Mouse (Mus musculus) layer of hippocampus, postnatal 25 days (tissue): ENCODE measurements at regions not wholly inside any gene's neighbourhood (a gene's known extent, or its start where the extent isn't known, plus 50 kb on each side); places are given as distances from the start of the nearest gene placed in this dataset.

ENCODE experiments used
- DNase-seq, 2 experiments: peaks; one replicate each; pipeline ENCODE4 v3.0.0; 2022; ENCODE audit warnings: mixed read lengths in 2 of 2, low spot score in 1 of 2; ENCODE audit errors: extremely low spot score in 1 of 2

DNA sequence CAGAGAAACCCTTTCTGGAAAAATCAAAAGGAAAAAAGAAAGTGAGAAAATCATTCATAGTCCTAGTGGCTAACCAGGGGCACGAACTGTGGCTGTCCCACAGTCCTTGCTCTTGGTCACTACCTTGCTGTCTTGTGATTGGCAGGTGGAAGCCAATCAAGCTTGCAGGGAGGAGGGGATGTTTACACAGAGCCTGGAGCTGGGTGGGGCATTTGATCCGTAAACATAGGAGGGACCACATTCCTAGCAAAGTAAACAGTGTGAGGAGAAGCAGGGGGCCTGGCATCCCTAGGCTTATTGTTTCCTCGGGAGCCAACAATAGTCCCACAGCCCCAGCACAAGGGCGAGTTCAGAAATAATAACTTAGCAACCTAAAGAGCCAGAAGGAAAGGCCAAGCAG lies 466.5 kb upstream of the Gm10131 start:
- no peak for DNase-seq

DNA sequence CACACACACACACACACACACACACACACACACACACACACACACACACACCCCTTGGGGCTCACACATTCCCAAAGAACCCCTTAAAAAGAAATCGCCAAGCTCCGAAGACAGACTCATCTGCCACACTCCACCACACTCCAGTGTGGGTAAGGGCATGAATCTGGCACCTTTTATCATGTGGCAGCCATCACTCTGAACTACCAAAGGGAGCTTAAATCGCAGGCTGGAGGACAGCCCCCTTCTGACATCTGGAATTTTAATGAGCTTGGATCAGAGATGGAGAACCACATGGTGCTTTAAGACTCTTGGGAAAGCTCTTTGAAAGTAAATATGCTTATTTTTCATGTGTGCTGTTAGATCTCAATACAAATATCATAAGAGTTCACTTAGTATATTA lies 462.5 kb upstream of the Gm10131 start:
- DNase-seq: no peak

DNA sequence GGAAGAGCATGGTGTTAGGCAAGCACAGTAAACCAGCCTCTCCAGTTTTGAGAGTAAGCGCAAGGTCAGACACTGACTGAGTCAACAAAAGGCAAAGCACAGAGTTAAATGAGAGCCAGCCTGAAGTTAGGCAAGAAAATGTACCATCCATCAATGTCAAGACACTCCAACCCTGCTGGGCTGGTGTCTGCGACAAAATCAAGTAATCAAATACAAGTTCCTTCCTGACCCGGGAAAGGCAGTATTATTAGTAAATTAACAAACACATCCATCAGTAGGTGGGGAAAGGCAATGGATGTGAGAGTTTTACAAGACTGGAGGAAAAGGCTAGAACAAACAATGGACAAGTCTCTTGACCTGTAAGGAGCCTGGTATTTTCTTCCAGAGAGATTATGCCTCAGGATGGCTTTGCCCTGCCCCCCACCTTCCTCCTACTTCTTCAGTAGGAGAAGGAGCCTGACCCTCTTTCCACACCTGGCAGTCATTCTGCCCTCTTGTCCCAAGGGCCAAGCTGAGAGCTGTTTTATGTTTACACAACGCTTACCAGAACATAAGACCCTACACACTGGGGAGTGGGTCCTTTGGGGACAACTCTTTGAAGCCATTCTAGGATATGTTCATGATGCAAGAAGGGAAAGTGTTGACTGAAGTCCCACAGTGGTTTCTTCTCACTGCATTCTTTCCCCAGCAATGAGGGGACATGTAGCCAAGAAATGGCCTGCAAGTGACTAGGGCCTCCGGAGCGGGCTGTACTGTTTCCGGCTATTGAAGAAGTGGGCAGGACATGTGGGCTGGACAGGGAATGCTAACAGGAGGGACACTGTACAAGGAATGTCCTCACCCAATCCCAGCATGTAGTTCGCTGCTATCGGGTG lies 461.7 kb upstream of the Gm10131 start:
- DNase-seq: no peak

DNA sequence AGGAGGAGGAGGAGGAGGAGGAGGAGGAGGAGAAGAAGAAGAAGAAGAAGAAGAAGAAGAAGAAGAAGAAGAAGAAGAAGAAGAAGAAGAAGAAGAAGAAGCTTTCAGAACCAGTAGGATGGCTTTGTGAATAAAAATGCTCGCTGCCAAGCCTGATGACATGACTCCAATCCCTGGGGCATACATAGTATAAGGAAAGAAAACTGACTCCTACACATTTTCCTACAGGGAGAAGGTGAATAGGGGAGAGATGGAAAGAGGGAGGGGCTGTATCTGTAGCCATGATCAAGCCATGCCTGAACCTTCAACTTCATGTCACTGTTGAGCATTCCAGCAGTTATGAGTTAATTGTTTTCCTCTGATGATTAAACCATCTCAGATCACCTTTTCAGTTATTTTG lies 460.2 kb upstream of the Gm10131 start:
- no peak for DNase-seq

DNA sequence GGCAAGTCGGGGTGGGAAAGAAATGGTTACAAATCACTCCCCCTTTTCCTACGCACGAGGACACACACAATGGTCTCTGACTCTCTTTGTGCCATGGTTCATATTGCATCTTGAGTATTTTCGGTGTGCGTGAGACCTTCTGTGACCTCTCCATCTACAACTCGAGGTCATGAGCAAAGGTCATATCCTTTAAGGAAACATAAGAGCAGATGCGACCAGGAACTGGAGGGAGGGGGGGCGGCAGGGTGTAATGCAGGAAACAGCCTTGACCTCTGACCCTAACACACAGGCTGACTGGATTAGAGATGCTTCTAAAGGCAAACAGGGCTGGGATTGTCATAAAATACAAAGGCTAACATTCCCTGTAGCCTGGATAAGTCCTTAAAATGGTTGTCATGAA lies 450.7 kb upstream of the Gm10131 start:
- no peak for DNase-seq

DNA sequence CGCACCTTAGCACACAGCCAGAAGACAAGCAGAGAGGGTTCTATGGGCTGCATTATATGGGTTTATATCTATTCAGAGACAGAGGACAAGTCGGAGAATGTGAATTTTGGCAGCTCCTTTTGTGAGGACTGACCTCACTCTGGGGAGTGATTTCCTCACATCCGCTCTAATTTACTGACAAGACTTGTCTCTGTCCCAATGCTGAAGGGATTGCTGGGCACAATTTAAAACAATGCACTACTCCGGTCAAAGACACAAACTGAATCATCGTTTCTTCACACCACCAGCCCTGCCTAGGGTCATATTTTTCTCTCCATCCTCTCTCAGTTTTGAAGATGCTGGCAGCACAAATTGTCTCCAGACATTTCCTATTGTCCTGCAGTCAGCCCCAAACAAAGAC lies 438.2 kb upstream of the Gm10131 start:
- no peak for DNase-seq

DNA sequence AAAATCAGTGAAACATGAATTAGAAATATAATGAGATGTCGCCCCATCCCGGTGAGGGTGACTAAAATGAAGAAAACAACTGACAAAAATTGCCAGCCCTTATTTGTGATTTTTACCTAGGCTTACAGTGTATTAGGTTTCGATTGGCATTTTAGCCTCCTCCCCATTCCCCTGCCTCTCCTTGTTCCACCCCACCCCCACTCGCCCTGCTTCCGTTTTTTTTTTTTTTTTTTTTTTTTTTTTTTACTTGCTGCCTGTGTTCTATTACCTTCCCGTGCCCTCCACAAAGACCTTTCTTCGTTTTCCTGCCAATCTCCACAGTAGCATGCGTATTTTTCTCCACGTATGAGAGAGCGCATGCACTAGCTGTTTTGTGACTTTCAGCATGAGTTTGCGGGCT lies 435.3 kb upstream of the Gm10131 start:
- DNase-seq: no peak

DNA sequence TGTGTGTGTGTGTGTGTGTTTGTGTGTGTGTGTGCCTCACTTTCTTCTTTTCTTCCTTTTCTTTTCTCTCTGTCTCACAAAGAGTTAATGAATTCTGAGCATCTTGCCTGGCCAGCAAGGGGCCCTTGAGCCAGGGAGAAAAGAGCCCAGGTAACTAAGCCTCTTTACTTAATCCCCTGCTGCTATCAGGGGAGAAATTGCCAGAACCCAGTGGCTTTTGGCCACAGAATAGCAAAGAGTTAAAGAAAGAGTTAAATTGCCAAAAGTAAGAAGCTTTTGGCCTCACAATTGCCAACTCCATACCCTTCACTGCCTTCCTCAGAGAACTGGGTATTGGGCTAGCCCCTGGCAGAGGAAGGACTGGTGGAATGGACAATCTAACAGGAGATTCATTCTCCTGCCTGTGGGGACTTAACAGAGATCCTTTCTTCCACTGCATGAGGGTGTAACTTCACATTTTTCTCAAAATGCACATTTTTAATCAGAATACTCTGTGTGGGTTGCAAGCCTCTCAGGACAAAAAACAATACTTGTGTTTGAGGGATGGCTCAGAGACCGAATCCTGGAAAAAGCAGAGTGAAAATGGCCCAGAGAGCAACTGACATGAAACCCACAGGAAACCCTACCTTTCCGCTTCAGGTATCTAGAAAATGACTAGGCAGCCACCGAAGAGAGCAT lies 431.0 kb upstream of the Gm10131 start:
- no peak for DNase-seq

DNA sequence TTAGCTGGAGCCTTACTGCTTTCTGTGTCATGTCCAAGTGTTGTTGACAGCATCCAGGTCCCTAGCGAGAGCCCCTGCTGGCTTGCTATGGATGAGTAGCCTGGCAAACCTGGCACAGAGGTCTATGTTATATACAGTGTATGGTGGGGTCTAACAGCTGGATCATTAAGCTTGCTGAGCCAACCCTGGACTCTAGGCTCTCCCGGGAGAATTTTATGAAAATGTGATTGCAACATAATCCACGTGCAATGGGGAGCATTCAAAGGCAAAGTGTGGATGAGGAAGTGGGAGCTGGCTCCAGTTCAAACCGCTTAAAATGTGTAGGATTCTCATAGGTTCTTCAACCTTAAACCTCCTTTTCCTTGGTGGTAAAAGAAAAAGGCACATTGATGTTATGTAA lies 427.7 kb upstream of the Gm10131 start:
- no peak for DNase-seq

DNA sequence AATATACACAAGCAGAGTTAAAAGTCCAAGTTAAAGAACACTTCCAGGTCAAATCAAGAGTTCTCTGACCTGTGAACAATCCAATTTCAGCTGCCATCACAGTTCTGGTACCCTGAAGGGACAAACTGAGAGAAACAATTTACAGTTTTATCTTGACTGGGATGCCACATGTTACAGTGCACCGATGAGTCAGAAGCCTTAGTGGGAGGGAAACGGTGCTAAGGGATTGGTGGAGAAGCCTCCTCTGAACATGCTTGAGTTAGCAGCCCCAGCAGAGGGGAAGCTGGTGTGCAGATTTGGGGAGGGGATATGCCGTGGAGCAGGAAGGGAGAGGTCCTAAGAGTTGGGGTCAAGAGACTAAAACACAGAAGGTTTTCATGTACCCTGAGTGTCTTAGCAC lies 423.9 kb upstream of the Gm10131 start:
- DNase-seq: no peak

DNA sequence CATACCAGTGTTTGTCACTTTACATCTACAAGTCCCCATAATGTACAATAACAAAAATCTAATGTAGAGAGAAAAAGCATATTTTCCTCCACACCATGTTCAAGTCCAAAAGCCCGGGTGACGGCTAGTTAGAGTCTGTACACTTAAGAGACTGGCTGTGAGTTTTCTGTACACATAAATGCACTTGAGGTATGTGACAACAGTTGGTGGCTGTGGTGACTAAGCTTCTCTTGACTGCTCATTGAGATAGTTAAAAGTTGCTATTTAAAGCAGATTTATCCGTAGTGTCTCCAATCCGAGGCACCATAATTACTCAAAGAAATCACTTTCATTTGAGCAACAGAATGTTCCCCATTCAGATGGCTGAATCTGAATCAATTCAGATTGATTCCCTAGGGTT lies 421.9 kb upstream of the Gm10131 start:
- DNase-seq: no peak

DNA sequence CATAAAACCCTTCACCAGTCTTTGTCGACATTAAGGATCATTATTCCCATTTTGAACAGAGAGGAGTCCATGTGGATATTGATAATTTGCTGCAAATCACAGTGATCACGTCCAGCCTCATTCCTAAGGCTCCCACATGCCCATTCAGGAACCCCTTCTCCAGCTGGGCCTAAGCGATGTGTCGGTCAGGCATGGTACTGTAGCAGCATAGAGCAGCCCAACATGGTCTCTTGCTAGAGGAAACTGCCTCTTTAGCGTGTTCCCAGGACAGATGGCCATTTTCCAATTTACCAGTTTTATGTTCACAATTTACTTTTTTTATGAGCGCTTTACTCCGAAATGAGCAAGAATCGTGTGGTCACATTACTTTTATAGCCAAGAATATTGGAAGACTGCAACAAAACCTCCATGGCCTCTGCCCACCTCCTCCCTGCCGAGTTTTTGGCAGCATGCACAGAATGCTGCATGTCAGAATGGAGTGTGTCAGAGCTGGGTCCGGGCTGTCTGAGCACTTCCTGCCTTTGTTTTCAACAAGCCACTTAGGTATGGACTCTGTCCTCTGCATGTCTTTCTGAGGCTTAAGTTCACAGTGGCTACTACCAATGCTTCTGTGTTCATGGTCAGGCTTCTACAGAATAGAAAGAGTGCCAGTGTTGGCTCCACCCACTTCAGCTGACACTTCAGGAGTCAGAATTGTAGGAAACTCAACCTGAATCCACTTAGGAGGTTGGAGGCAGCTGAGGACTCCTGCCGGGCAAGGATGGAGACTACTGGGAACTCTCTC lies 419.6 kb upstream of the Gm10131 start:
- DNase-seq: no peak

DNA sequence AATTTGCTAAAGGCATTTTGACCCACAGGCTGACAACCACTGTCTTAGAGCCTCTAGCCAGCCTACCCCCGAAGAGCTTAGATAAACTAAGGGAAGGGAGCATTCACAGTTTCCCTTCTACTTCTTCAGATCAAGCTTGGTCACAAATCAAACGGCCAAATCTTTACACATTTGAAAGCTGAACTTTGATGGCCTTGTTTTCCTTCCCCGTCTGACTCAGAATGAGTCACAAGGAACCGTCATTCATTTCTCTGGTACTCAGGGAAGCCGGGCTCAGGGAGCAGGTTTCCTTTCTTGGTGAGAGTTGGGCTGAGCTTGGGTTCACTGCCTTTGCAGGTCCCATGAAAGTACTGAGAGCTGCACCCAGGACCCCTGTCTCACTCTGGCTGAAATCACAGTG lies 418.5 kb upstream of the Gm10131 start:
- no peak for DNase-seq

DNA sequence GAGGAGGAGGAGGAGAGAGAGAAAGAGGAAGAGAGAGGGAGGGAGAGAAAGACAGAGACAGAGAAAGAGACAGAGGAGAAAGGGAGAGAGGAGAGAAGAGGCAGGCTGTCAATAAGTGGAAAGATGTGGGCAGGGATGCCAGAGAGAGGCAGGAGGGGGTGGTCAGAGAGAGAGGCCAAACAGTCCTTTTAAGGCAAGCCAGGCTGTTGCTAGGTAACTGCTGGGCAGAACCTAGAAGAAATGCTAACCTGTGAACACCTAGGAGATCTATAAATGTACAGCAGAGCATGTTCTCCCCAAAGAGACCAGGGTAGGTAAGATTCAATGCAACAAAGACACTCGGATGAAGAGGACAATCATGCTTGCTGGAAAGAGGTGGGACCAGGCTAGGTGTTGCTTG lies 417.9 kb upstream of the Gm10131 start:
- DNase-seq: no peak

DNA sequence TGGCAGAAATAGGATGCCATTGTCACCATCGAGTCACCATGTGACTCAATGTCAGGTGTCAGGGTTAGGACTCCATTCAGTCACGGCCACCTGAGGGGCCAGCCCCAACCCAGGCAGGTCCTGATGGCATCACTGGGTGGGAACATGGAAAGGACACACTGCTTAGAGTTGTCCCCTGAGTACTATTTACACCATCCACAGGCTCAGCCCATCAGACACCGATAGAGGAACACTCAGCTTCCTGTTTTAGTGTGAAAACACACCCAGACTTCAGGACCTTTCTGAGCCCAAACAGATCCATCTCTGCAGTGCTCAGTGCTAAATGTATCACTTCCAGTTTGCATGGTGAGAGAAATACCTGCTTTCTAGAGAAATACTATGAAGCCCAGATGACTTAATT lies 416.7 kb upstream of the Gm10131 start:
- no peak for DNase-seq

DNA sequence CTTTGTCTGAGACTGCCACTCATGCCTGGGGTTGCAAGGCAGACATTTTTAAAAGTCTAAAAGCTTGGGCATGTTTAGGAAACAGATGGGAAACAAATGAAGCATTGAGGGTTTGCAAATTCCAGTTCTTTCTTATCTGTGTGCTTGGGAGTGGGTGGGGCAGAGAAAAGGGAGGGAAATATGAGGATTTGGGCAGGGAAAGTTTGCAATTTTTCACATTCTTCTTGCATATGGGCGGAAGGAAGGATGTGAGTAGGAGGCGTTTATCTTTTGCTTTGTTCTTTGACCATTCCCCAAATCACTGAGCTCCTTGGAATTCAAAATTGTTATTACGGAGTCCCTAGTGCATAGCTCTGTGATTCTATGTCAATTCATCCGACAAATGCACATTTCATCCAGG lies 413.7 kb upstream of the Gm10131 start:
- DNase-seq: no peak

DNA sequence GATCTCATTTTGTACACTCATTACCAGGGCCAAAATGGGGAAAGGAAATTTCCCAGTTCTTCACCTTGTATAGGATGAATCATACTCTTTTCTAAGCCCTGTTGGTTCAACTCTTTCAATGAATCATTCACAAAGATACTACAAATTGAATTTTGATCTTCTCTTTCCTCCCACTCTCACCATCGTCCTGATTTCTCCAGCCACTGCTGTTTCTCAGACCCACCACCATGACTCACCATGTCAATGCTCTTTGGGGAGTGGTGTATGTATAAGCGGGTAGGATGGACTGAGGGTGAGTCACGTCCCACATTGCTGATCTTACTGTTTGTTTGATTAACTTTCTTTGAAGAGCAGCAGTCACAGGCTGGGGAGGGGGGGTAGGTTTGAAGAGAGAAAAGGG lies 412.3 kb upstream of the Gm10131 start:
- DNase-seq: no peak

DNA sequence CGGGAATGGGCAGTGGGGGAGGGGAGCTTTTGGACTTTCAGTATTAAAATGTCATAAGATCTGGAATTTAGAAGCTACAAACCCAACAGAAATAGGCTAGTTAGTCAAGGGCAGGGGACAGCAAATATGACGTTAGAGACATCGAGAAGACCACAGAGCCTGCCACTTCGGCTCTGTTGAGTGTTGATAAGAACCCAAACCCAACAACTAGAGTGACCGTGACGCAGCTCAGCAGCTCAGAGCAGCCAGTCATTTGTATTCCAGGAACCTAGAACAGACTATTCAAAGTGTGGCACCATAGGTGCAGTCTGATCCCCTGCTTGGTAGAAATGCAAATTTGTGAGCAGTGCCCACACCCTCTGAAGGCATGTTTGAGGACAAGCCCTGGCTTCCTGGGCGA lies 409.8 kb upstream of the Gm10131 start:
- DNase-seq: no peak

DNA sequence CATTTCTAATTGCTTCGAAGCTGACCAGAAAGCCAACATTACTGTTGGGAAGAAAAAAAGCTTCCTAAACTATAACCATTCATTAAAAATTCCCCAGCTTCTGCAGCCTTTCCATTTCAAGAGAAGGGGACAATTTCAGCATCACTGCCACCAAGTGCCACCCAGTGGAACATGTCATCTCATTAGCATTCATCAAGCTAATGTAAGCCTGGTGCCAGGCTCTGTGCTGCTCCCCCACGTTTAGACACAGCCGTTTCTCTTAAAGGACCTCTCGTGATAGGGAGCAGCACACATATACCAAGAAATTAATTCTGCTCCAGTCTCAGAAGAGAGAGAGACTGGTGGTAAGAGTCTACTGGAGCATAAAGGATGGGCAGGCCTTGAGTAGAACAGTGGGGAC lies 409.1 kb upstream of the Gm10131 start:
- DNase-seq: no peak

DNA sequence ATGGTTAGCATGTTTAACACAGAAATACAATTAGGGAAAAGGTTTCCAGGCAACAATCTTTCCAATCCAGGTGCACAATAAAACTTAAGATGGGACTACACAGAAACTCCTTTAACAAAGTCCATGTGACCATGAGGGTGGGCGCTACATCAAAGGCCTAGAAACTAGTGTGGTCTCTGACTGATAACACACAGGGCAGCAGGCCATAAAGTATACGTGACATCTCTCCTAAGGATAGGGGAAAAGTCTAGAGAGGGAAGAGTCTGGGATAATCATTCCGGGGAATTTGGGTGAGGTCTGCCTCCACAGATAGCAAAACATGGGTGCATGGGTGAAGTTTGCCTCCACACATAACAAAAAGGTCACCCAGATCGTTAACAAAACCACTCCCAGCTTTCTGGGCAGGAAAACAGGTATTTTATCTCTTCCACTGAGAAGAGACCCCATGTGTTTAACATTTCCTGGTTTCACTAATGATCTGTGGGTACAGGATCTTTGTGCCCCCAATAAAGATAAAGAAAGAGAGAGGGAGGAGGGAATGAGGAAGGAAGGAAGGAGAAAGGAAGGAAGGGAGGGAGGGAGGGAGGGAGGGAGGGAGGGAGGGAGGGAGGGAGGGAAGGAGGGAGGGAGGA lies 402.0 kb upstream of the Gm10131 start:
- DNase-seq: no peak
